Mouse (Mus musculus) C2C12 (cell line): ENCODE results near the gene Phf21a. TPM values are rescaled to one million over a fixed set of nuclear protein-coding genes. Genes with fewer than 3 reads are reported as not detected.
A peak's percentile ranks its signal among the peaks of the same experiment; 100 is the strongest.

Source experiments
- H3K27me3 ChIP-seq: one replicate; pipeline ENCODE4 v1.6.1; 2011; ENCODE audit not compliant: control insufficient read depth, insufficient read depth, insufficient read length
- H3K36me3 ChIP-seq: one replicate; pipeline ENCODE4 v1.6.1; 2011; ENCODE audit not compliant: control insufficient read depth, insufficient read depth
- H3K4me3 ChIP-seq: one replicate; pipeline ENCODE4 v1.5.1; 2011; ENCODE audit warnings: mild to moderate bottlenecking, control low read depth; ENCODE audit not compliant: poor library complexity, insufficient read depth, severe bottlenecking
- H3K79me2 ChIP-seq: one replicate; pipeline ENCODE4 v1.6.1; 2011; ENCODE audit not compliant: control insufficient read depth, insufficient read depth
- H3K79me3 ChIP-seq: one replicate; pipeline ENCODE4 v1.6.1; 2011; ENCODE audit warnings: low read depth, control low read depth
- H3ac ChIP-seq: one replicate; pipeline ENCODE3; 2011; ENCODE audit warnings: low read depth; ENCODE audit not compliant: control insufficient read depth, insufficient read length
- CEBPB ChIP-seq: IDR thresholded peaks from one replicate; pipeline ENCODE4 v1.6.1; 2011; ENCODE audit warnings: low read depth, mild to moderate bottlenecking, control low read depth, moderate library complexity
- CTCF ChIP-seq: IDR thresholded peaks from one replicate; pipeline ENCODE4 v1.5.1; 2011; ENCODE audit not compliant: control insufficient read depth, insufficient read depth, insufficient read length
- FOSL1 ChIP-seq: IDR thresholded peaks from one replicate; pipeline ENCODE4 v1.8.0; 2011; ENCODE audit warnings: mild to moderate bottlenecking, low read length; ENCODE audit not compliant: poor library complexity, insufficient read depth, severe bottlenecking
- MAX ChIP-seq: IDR thresholded peaks from one replicate; pipeline ENCODE4 v1.6.1; 2011; ENCODE audit warnings: mild to moderate bottlenecking, control low read depth
- MYOD1 ChIP-seq: IDR thresholded peaks from one replicate; pipeline ENCODE4 v1.6.1; 2011; ENCODE audit warnings: low read depth; ENCODE audit not compliant: control insufficient read depth, insufficient read length
- MYOG ChIP-seq: IDR thresholded peaks from one replicate; pipeline ENCODE4 v1.6.1; 2011; ENCODE audit not compliant: control insufficient read depth, insufficient read length; ENCODE audit errors: extremely low read depth
- USF1 ChIP-seq: IDR thresholded peaks from one replicate; pipeline ENCODE4 v1.6.1; 2011; ENCODE audit warnings: low read depth, mild to moderate bottlenecking, control low read depth, moderate library complexity
- polyA plus RNA-seq: library from polyadenylated mRNA; unstranded; fragments of >200 nt; fragmentation: generic; extraction: Trizol; gene quantifications from one replicate; pipeline ENCODE4 v1.2.1, GENCODE M21; 2012; ENCODE audit warnings: missing spikeins

The Phf21a gene
- polyA plus RNA-seq, 1 experiment = 8.5 TPM

- no peak for TF ChIP-seq USF1
- TF ChIP-seq MAX = no peak
- no peak for TF ChIP-seq MYOD1
- TF ChIP-seq CEBPB = no peak
- no peak for TF ChIP-seq CTCF
- TF ChIP-seq MYOG = no peak
- Histone ChIP-seq H3K27me3 (no peaks in the 10 kb centered on the region), H3K4me3 (no peak overlapping the region), H3K79me2 (no peaks in the 10 kb centered on the region), H3K36me3 (peaks cover 5% of the 10 kb centered on the region), H3ac (no peak overlapping the region), H3K79me3 (no peaks in the 10 kb centered on the region)
These were observed 167.0 kb downstream of the Phf21a start for GRCm38 (mm10) chr2:92259924-92260323.

DNA sequence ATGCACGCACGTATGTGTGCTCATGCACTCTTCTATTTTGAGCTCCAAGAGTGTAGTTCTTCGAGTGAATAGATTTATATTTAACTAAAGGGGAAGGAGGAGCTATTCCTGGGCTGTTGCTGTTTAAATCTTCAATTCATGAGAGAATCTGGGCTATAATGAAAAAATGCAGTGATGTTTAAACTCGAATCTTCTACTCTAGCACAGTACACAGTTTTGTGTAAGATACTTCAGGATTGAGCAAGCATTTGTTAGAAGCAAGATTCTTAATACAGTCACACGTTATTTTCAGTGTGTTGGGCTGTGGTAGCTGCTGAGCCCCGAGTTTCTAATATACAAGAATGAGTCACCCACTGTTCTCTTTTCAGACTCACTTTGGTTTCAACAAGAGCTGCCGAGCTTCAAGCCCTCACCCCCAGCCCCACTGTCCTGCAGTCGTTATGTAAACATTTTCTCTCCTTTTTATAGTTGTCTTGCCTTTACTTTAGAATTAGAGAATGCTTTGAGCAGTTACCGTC lies 173.2 kb downstream of the Phf21a start:
- Histone ChIP-seq H3ac (no peak overlapping the region), H3K4me3 (no peak overlapping the region), H3K79me3 (no peaks in the 10 kb centered on the region), H3K79me2 (no peaks in the 10 kb centered on the region), H3K36me3 (no peaks in the 10 kb centered on the region), H3K27me3 (no peaks in the 10 kb centered on the region)
- TF ChIP-seq MAX (no peak), CTCF (no peak), MYOD1 (no peak), USF1 (no peak), MYOG (no peak), FOSL1 (no peak), CEBPB (no peak)

DNA sequence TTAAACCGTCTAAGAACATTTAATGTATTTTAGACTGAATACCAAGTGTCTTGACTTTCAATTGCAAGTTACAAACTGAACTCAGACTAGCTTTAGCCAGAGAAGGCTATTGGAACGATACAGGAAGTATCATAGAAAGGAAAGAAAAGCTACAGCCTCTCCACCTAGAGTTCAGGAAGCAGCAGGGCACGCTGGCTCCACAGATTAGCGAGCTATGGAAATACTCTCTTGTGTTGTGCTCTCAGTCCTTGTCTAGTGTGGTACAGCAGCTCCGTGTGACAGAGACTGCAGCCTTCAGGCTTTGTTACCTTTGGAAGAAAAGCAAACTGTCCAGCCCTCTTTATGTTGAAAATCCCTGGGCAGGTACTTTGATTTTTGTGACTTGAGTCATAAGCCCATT lies 176.3 kb downstream of the Phf21a start:
- Histone ChIP-seq H3K79me3 (no peaks in the 10 kb centered on the region), H3K27me3 (no peaks in the 10 kb centered on the region), H3ac (no peak overlapping the region), H3K36me3 (no peaks in the 10 kb centered on the region), H3K4me3 (no peak overlapping the region), H3K79me2 (no peaks in the 10 kb centered on the region)
- no peak for TF ChIP-seq MAX
- TF ChIP-seq MYOG = no peak
- no peak for TF ChIP-seq USF1
- TF ChIP-seq CTCF = no peak
- no peak for TF ChIP-seq CEBPB
- no peak for TF ChIP-seq MYOD1
- no peak for TF ChIP-seq FOSL1

GRCm38 (mm10) chr2:92272510-92272909 lies 179.6 kb downstream of the Phf21a start:
- Histone ChIP-seq H3K36me3 (no peaks in the 10 kb centered on the region), H3K79me3 (no peaks in the 10 kb centered on the region), H3K79me2 (no peaks in the 10 kb centered on the region), H3K27me3 (no peaks in the 10 kb centered on the region), H3K4me3 (no peak overlapping the region), H3ac (no peak overlapping the region)
- TF ChIP-seq USF1 = no peak
- TF ChIP-seq MYOD1 = peak; percentile 20

DNA sequence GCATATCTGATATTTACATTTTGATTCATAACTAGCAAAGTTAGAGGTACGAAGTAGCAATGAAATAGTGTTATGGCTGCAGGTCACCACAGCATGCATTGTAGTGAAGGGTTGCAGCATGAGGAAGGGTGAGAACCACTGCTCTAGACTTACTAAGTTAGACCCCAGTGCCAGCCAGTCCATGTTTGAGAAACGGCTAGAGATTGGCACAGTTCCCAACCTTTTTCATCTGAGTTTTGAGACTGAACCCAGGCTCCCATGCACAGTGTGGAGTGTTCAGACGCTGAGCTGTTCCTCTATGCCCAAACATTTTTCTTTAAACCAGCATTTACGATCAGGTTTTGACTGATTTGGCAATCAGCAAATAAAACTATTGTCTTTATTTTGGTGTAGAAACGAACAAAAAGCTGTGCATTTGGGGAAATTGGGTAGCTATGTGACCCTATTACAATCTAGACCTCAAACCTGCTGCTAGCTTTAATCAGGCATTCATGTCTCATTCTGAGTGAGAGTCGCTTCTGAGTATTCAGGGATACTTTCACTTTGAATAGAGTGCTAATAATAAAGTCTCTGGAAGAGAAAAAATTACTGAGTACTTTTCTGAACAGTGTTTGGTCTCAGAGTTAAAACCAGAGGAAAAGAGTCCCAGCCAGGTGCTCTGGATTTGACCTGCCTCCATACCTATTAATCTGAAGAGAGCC lies 180.3 kb downstream of the Phf21a start:
- TF ChIP-seq MYOD1 (no peak), USF1 (no peak), MAX (no peak), CTCF (no peak), FOSL1 (no peak)
- Histone ChIP-seq H3K79me2 (no peaks in the 10 kb centered on the region), H3ac (no peak overlapping the region), H3K27me3 (no peaks in the 10 kb centered on the region), H3K4me3 (no peak overlapping the region), H3K79me3 (no peaks in the 10 kb centered on the region), H3K36me3 (no peaks in the 10 kb centered on the region)

DNA sequence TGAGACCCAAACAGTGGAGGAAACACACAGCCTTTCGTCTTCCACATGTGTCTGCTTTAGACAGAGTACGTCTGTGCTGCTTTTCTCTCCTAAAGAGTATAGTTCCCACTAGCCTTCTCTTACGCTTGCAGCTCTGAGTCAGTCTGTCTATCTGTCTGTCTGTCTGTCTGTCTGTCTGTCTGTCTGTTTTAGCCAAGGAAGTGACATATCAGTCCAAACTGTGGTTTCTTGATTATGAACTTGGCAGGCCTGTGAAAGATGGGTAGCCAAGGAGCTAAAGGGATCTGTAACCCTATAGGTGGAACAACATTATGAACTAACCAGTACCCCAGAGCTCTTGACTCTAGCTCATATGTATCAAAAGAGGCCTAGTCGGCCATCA lies 180.9 kb downstream of the Phf21a start:
- Histone ChIP-seq H3K36me3 (no peaks in the 10 kb centered on the region), H3K79me2 (no peaks in the 10 kb centered on the region), H3ac (no peak overlapping the region), H3K79me3 (no peaks in the 10 kb centered on the region), H3K27me3 (no peaks in the 10 kb centered on the region), H3K4me3 (no peak overlapping the region)
- TF ChIP-seq USF1 (no peak), MYOD1 (no peak), CEBPB (no peak), FOSL1 (no peak), MYOG (no peak), CTCF (no peak), MAX (no peak)
